Comparison of ENCODE assay signal across 19 mouse cellular contexts in genomic region chr11:119307658-119307867, GRCm38 (mm10). TPM values are rescaled to one million over a fixed set of nuclear protein-coding genes. Genes with fewer than 3 reads are reported as not detected.
A peak's percentile ranks its signal among the peaks of the same experiment; 100 is the strongest.
DNase-seq lines count a peak whose midpoint lies in the region; ATAC-seq and TF ChIP-seq lines count a peak whose summit lies in the region.
"Had no signal": no experiment of that assay in that cellular context is flagged by ENCODE, and none has a peak within 500 bp of the region (broad histone marks: within the 10 kb centered on the region; RNA-seq: fewer than 3 reads in every experiment).

Gene Card14, plus strand, starts transcription at chr11:119307768.

- intact Hi-C loops in gastrocnemius, adult 2 months (cut with DNase I) = loop anchor here (5.0 kb wide), 1 partner anchor 55 kb away; no protein-coding TSS in a partner anchor

- H3K9me3 ChIP-seq in hindbrain, embryonic 10.5 days = no peaks in the 10 kb centered on the region
- no peaks in the 10 kb centered on the region for H3K9me3 ChIP-seq in hindbrain, postnatal 0 days (ENCODE audit: low read length)
- no peaks in the 10 kb centered on the region for H3K9me3 ChIP-seq in embryonic facial prominence, embryonic 15.5 days (replicated peaks)
- H3K9me3 ChIP-seq: lung, embryonic 15.5 days; midbrain, embryonic 15.5 days had no signal

- TF ChIP-seq POLR2A in myocyte (IDR thresholded peaks at IDR 0.05; ENCODE audit: insufficient read length, low read depth) = peak; percentile 31

- DNase-seq in gastrocnemius, adult 2 months = no peak
- no peak for DNase-seq in gastrocnemius, adult 18-20 months (ENCODE audit: low spot score)
- no peak for DNase-seq in hindbrain, embryonic 10.5 days (ENCODE audit: low spot score)
- no peak for DNase-seq in hindbrain, postnatal 0 days (ENCODE audit: low spot score)
- DNase-seq in adrenal gland, postnatal 36 days = no peak
- no peak for DNase-seq in urinary bladder, adult 2 months (ENCODE audit: low spot score)
- DNase-seq: adrenal gland, postnatal 25 days; cerebellum, adult 9-10 months; gastrocnemius, postnatal 25 days; right cerebral cortex, postnatal 4 days had no signal

- no peaks in the 10 kb centered on the region for H3K36me3 ChIP-seq in hindbrain, embryonic 10.5 days
- H3K36me3 ChIP-seq in hindbrain, postnatal 0 days (ENCODE audit: insufficient read depth, low read length) = no peaks in the 10 kb centered on the region
- no peaks in the 10 kb centered on the region for H3K36me3 ChIP-seq in embryonic facial prominence, embryonic 15.5 days
- H3K36me3 ChIP-seq in myocyte (ENCODE audit: control insufficient read depth, insufficient read depth) = no peaks in the 10 kb centered on the region
- H3K36me3 ChIP-seq: lung, embryonic 15.5 days; midbrain, embryonic 15.5 days had no signal

- peak within 1 kb of the TSS; percentile 51; the same call in 1 of the 2 replicates for H3K27ac ChIP-seq in gastrocnemius, adult 2 months
- peak within 1 kb of the TSS; percentile 50 for H3K27ac ChIP-seq in hindbrain, embryonic 10.5 days
- no peak within 1 kb of the TSS for H3K27ac ChIP-seq in hindbrain, postnatal 0 days
- H3K27ac ChIP-seq in embryonic facial prominence, embryonic 15.5 days (replicated peaks) = peak within 1 kb of the TSS; percentile 60; the same call in 1 of the 2 replicates
- H3K27ac ChIP-seq: layer of hippocampus, adult 2 months; left cerebral cortex, adult 2 months; lung, embryonic 15.5 days; midbrain, embryonic 15.5 days had no signal

- no peak within 1 kb of the TSS for H3K9ac ChIP-seq in hindbrain, postnatal 0 days (replicated peaks; ENCODE audit: low read length)
- no peak within 1 kb of the TSS for H3K9ac ChIP-seq in embryonic facial prominence, embryonic 15.5 days
- H3K9ac ChIP-seq: lung, embryonic 15.5 days; midbrain, embryonic 15.5 days had no signal

- WGBS in hindbrain, embryonic 10.5 days = 62% methylated on average over 1 of the region's 1 CpGs
- WGBS in hindbrain, postnatal 0 days = 65% methylated on average over 1 of the region's 1 CpGs
- 46% methylated on average over 1 of the region's 1 CpGs for WGBS in embryonic facial prominence, embryonic 15.5 days

- ATAC-seq in hindbrain, postnatal 0 days = no peak
- 0 out of 2 replicates have a peak, but pooled peaks have one; percentile 9 for ATAC-seq in embryonic facial prominence, embryonic 15.5 days (ENCODE audit: insufficient number of reproducible peaks, low FRiP score, low TSS enrichment, low read depth)
- ATAC-seq: activated CD4-positive, CD25-positive, alpha-beta regulatory T cell, adult 4 months; hindbrain, embryonic 16.5 days; midbrain, embryonic 15.5 days had no signal

- H3K4me1 ChIP-seq in hindbrain, embryonic 10.5 days (replicated peaks) = peaks cover 28% of the 10 kb centered on the region
- no peaks in the 10 kb centered on the region for H3K4me1 ChIP-seq in hindbrain, postnatal 0 days (ENCODE audit: insufficient read depth, low read length)
- peaks cover 7% of the 10 kb centered on the region; the same call in 1 of the 2 replicates for H3K4me1 ChIP-seq in embryonic facial prominence, embryonic 15.5 days
- H3K4me1 ChIP-seq: lung, embryonic 15.5 days; midbrain, embryonic 15.5 days had no signal

- H3K4me3 ChIP-seq in gastrocnemius, adult 2 months = no peak within 1 kb of the TSS
- H3K4me3 ChIP-seq in hindbrain, embryonic 10.5 days = no peak within 1 kb of the TSS
- H3K4me3 ChIP-seq in hindbrain, postnatal 0 days (ENCODE audit: low read length) = no peak within 1 kb of the TSS
- peak within 1 kb of the TSS; percentile 18 for H3K4me3 ChIP-seq in embryonic facial prominence, embryonic 15.5 days (replicated peaks)
- H3K4me3 ChIP-seq in myocyte = no peak within 1 kb of the TSS
- H3K4me3 ChIP-seq: layer of hippocampus, adult 2 months; left cerebral cortex, adult 2 months; lung, embryonic 15.5 days; midbrain, embryonic 15.5 days had no signal

- no peaks in the 10 kb centered on the region for H3K79me2 ChIP-seq in myocyte (ENCODE audit: control insufficient read depth, insufficient read depth)

- H3ac ChIP-seq in myocyte (ENCODE audit: control insufficient read depth, insufficient read length) = no peak within 1 kb of the TSS

- H3K27me3 ChIP-seq in hindbrain, embryonic 10.5 days (ENCODE audit: insufficient read depth, poor library complexity, severe bottlenecking) = peaks cover 26% of the 10 kb centered on the region
- no peaks in the 10 kb centered on the region for H3K27me3 ChIP-seq in hindbrain, postnatal 0 days (ENCODE audit: insufficient read depth, low read length)
- H3K27me3 ChIP-seq in embryonic facial prominence, embryonic 15.5 days = peaks cover 3% of the 10 kb centered on the region; the same call in 1 of the 2 replicates
- peaks cover 38% of the 10 kb centered on the region for H3K27me3 ChIP-seq in myocyte (ENCODE audit: control insufficient read depth, insufficient read depth, insufficient read length)
- H3K27me3 ChIP-seq: midbrain, embryonic 15.5 days had no signal

- no peak within 1 kb of the TSS for H3K4me2 ChIP-seq in hindbrain, postnatal 0 days (ENCODE audit: low read depth, low read length)
- H3K4me2 ChIP-seq in embryonic facial prominence, embryonic 15.5 days (replicated peaks) = 0 out of 2 replicates have a peak within 1 kb of the TSS, but pooled peaks have one; percentile 24
- H3K4me2 ChIP-seq in myocyte (ENCODE audit: low read depth) = peak within 1 kb of the TSS; percentile 51
- H3K4me2 ChIP-seq: lung, embryonic 15.5 days; midbrain, embryonic 15.5 days had no signal

- TF ChIP-seq CTCF in gastrocnemius, adult 2 months (IDR thresholded peaks at IDR 0.05) = no peak
- TF ChIP-seq CTCF in hindbrain, postnatal 0 days (IDR thresholded peaks at IDR 0.05; ENCODE audit: low read depth) = no peak

TF ChIP-seq in myocyte, 11 proteins besides CTCF, POLR2A, EP300 and RAD21:
- TF ChIP-seq USF1 (IDR thresholded peaks at IDR 0.05; ENCODE audit: low read depth) = no peak
- no peak for TF ChIP-seq MAX (IDR thresholded peaks at IDR 0.05; ENCODE audit: low read depth)
- no peak for TF ChIP-seq REST (IDR thresholded peaks at IDR 0.05; ENCODE audit: insufficient read depth, insufficient read length)
- no peak for TF ChIP-seq CEBPB (IDR thresholded peaks at IDR 0.05; ENCODE audit: insufficient read depth, poor library complexity, severe bottlenecking)
- no peak for TF ChIP-seq SRF (IDR thresholded peaks at IDR 0.05; ENCODE audit: control insufficient read depth, insufficient read length, low read depth)
- TF ChIP-seq TCF12 (IDR thresholded peaks at IDR 0.05; ENCODE audit: insufficient read depth, poor library complexity, severe bottlenecking) = no peak
- no peak for TF ChIP-seq POLR2AphosphoS2 (IDR thresholded peaks at IDR 0.05; ENCODE audit: insufficient read length, low read depth)
- no peak for TF ChIP-seq E2F4 (IDR thresholded peaks at IDR 0.05; ENCODE audit: insufficient read depth)
- no peak for TF ChIP-seq MYOD1 (IDR thresholded peaks at IDR 0.05; ENCODE audit: control insufficient read depth in 1 of 3, insufficient read length in 2 of 3, low read depth in 2 of 3)
- TF ChIP-seq TCF3 (IDR thresholded peaks at IDR 0.05; ENCODE audit: insufficient read length, low read depth) = no peak
- TF ChIP-seq MYOG (IDR thresholded peaks at IDR 0.05; ENCODE audit: control insufficient read depth in 1 of 3, insufficient read depth in 1 of 3, insufficient read length in 2 of 3, low read depth in 2 of 3) = no peak

RNA-seq across cellular contexts. Expression of gene Card14, which starts in this region (rescaled TPM):
- under 1 TPM; 0.33 to 0.54 TPM for total RNA-seq in gastrocnemius, adult 2 months (2021)
- total RNA-seq in gastrocnemius, adult 18-20 months (2021) = under 1 TPM; 0.21 to 0.34 TPM
- polyA plus RNA-seq in hindbrain, embryonic 10.5 days (2016; fragmentation: Nextera tagmentation; extraction: Ambion mirVana) = 0.04 TPM in 1 of 2 replicates, not detected in the other
- total RNA-seq in hindbrain, postnatal 0 days (2014; rRNA removed) = 1.7 and 1.9 TPM in 2 replicates
- 0.72 and 0.81 TPM in 2 replicates for polyA plus RNA-seq in hindbrain, postnatal 0 days (2015; fragmentation: Nextera tagmentation; extraction: Ambion mirVana)
- polyA plus RNA-seq in embryonic facial prominence, embryonic 15.5 days (2015; fragmentation: Nextera tagmentation; extraction: Ambion mirVana) = 4.0 and 4.3 TPM in 2 replicates
- 1.1 TPM for polyA plus RNA-seq in myocyte (2012; fragmentation: generic; extraction: Trizol)
- total RNA-seq in adrenal gland, postnatal 36 days (2021) = under 1 TPM; 0.17 to 0.33 TPM
- 4.7 and 5.0 TPM in 2 replicates for polyA plus RNA-seq in urinary bladder, adult 2 months (2012; rRNA removed)
- total RNA-seq: megakaryocyte progenitor cell, adult 5-6 weeks had no signal
